Mouse (Mus musculus) embryonic facial prominence, embryonic 11.5 days (tissue): ENCODE results near the gene D11Wsu47e. TPM values are rescaled to one million over a fixed set of nuclear protein-coding genes. Genes with fewer than 3 reads are reported as not detected.
"Not testable (repeated sequence)": the region's sequence is repeated elsewhere in the genome, so short reads cannot be mapped to it uniquely, and the experiment has no call there.

Source experiments
- ATAC-seq: fragments of 200-750 bp; cut with Nextera tagmentation; replicated peaks from 2 replicates; pipeline ENCODE4 v1.8.0; 2017; ENCODE audit warnings: low read depth; ENCODE audit not compliant: insufficient number of reproducible peaks, low FRiP score, low TSS enrichment
- DNase-seq: peaks from one replicate; pipeline ENCODE4 v3.0.0-alpha.2; 2015; ENCODE audit warnings: low spot score
- H3K27ac ChIP-seq: fragments of 300-500 bp; sonication (generic); replicated peaks from 2 replicates; pipeline ENCODE4 v1.5.1; 2014; ENCODE audit warnings: mild to moderate bottlenecking, low read depth, low read length, control low read depth
- H3K27me3 ChIP-seq: fragments of 300-500 bp; sonication (generic); 2 replicates; pipeline ENCODE4 v1.6.1; 2014; ENCODE audit warnings: mild to moderate bottlenecking, low read length, moderate library complexity, mixed read lengths; ENCODE audit not compliant: control insufficient read depth, insufficient read depth
- H3K36me3 ChIP-seq: fragments of 300-500 bp; sonication (generic); replicated peaks from 2 replicates; pipeline ENCODE4 v1.6.1; 2014; ENCODE audit warnings: low read depth, mild to moderate bottlenecking, low read length, moderate library complexity, mixed read lengths; ENCODE audit not compliant: control insufficient read depth, insufficient read depth
- H3K4me1 ChIP-seq: fragments of 300-500 bp; sonication (generic); 2 replicates; pipeline ENCODE4 v1.6.1; 2014; ENCODE audit warnings: low read length, mixed read lengths; ENCODE audit not compliant: control insufficient read depth, insufficient read depth
- H3K4me2 ChIP-seq: fragments of 300-500 bp; sonication (generic); 2 replicates; pipeline ENCODE4 v1.6.1; 2014; ENCODE audit warnings: low read depth, mild to moderate bottlenecking, control low read depth, low read length, moderate library complexity
- H3K4me3 ChIP-seq: fragments of 300-500 bp; sonication (generic); 2 replicates; pipeline ENCODE4 v1.5.1; 2014; ENCODE audit warnings: low read depth, low read length, control low read depth
- H3K9ac ChIP-seq: fragments of 300-500 bp; sonication (generic); replicated peaks from 2 replicates; pipeline ENCODE4 v1.6.1; 2014; ENCODE audit warnings: mild to moderate bottlenecking, control low read depth, low read length
- H3K9me3 ChIP-seq: fragments of 300-500 bp; sonication (generic); replicated peaks from 2 replicates; pipeline ENCODE4 v1.6.1; 2016; ENCODE audit warnings: mild to moderate bottlenecking, low read length, inconsistent platforms, mixed read lengths; ENCODE audit not compliant: control insufficient read depth
- WGBS: fragments of 180-500 bp; shearing (Covaris S2); extraction: QIAGEN DNeasy Blood & Tissue Kit; methylation state at CpG from one replicate; pipeline ENCODE4 v1.1.7; 2014; 5-methylcytosine and 5-hydroxymethylcytosine counted together
- polyA plus RNA-seq: library from polyadenylated mRNA; unstranded; fragments of >200 nt; fragmentation: Nextera tagmentation; extraction: Ambion mirVana; gene quantifications from 2 replicates; pipeline ENCODE4 v1.2.1, GENCODE M21; 2014

The D11Wsu47e gene
- polyA plus RNA-seq, 1 experiment from 2014 or later: 26.5 TPM

DNA sequence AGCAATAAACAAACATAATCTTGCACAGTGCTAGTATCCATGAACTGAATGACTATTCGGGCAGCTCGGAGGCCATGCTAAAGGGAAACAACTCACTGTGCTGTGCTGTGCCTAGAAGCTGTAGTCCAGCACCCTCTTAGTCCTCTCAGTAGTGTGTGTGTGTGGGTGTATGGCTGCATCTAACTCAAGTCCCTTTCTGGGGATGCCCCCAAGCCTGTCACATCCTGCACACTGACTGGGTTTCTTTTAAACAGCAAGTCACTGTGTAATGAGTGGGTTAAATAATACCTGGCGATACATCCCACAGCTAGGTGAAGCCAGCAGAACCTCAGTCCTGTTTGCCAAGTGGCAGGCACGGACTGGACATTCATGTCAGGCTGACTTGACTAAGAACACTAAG is 25.4 kb upstream of the D11Wsu47e start:
- H3K27me3 ChIP-seq: no peaks in the 10 kb centered on the region

DNA sequence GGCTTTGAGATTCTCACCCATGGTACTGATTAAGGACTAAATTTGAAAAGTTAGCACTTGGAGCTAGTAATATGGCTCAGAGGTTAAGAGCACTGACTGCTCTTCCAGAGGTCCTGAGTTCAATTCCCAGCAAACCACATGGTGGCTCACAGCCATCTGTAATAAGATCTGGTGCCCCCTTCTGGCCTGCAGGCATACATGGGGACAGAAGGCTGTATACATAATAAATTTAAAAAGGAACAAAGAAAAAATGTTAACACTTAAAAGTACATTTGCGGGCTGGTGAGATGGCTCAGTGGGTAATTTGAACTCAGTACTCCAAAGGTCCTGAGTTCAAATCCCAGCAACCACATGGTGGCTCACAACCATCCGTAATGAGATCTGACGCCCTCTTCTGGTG is 24.0 kb upstream of the D11Wsu47e start:
- peaks cover 14% of the 10 kb centered on the region for H3K36me3 ChIP-seq
- H3K9me3 ChIP-seq, H3K27me3 ChIP-seq, DNase-seq, H3K27ac ChIP-seq, ATAC-seq, H3K4me3 ChIP-seq, H3K4me1 ChIP-seq, H3K9ac ChIP-seq, H3K4me2 ChIP-seq: not testable (repeated sequence)
- 90% methylated on average over 3 of the region's 3 CpGs for WGBS

More for the DNA sequence above, 25.4 kb upstream of the D11Wsu47e start:
- Histone ChIP-seq H3K9me3 (no peaks in the 10 kb centered on the region), H3K4me1 (no peaks in the 10 kb centered on the region; the same call in 1 of the 2 replicates), H3K9ac (no peak overlapping the region), H3K36me3 (peaks cover 14% of the 10 kb centered on the region), H3K4me2 (no peak overlapping the region), H3K27ac (no peak overlapping the region), H3K4me3 (no peak overlapping the region)
- no peak for ATAC-seq
- DNase-seq: no peak
- 87% methylated on average over 4 of the region's 4 CpGs for WGBS

DNA sequence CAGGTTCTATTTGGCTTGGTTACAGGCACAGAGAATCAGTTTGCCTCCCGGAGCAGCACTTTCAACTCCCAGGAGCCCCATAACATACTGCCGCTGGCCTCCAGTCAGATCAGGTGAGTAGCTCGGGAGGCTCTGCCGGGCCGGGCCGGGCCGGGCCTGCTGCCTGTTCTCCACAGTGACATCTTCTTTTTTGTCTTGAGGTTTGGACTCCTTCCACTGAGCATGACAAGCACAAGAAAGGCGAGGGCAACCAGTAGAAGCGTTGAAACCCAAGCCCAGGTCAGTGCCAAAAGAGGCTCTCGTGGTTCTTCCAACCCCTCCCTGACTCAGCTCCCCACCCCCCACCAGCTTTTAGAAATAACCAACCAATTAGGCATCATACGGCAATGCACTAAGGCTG is 23.3 kb upstream of the D11Wsu47e start:
- WGBS: 95% methylated on average over 11 of the region's 11 CpGs
- Histone ChIP-seq H3K4me1 (no peaks in the 10 kb centered on the region), H3K36me3 (peaks cover 13% of the 10 kb centered on the region), H3K4me2 (no peak overlapping the region), H3K27ac (no peak overlapping the region), H3K9me3 (no peaks in the 10 kb centered on the region), H3K27me3 (no peaks in the 10 kb centered on the region), H3K9ac (no peak overlapping the region), H3K4me3 (no peak overlapping the region)
- no peak for DNase-seq
- no peak for ATAC-seq

DNA sequence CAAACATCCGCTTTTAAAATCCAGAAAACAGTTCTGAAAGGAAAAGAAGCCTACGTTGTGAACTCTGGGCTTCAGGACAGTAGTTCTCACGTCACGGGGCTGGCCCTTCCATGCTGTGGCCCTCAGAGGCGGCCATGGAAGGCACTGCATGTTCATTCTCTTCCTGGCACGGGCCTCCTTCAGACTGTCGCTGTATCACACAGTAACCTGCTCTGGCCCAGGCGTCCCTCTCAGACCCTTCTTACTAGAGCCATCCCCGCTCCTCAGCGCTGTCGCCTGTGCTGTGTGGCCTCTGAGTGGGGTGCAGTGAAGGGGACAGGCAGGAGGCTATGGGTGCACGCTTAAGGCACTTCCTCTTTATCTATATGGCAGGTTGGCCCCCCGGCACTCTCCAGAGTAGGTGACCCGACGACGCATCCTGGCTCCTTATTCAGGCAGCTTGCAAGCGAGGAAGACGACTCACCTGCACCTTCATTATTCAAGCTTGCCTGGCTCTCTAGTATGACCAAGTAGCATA is 22.3 kb upstream of the D11Wsu47e start:
- 92% methylated on average over 18 of the region's 18 CpGs for WGBS
- ATAC-seq: no peak

DNA sequence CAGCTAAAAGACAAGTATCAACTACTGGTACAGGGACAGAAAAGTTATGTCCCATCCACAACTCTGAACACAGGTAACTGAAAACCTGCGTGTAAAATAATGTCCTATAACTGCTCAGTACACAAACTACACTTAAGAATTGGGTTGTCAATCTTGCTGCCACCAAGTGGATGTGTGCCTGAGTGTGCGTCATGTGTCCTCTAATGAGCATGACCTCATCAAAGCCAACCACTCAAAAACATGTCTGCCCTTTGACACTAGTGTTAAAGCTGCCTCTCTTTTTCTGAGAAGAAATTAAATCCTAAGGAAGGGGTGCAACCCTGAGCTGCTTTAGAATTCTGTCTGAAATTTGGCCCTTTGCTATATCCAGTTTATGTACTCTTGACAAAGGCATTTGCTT is 19.9 kb upstream of the D11Wsu47e start:
- Histone ChIP-seq H3K9ac (no peak overlapping the region), H3K27ac (no peak overlapping the region), H3K4me3 (no peak overlapping the region), H3K27me3 (no peaks in the 10 kb centered on the region), H3K4me2 (no peak overlapping the region), H3K36me3 (peaks cover 5% of the 10 kb centered on the region), H3K4me1 (no peaks in the 10 kb centered on the region), H3K9me3 (no peaks in the 10 kb centered on the region)
- 73% methylated on average over 2 of the region's 2 CpGs for WGBS
- no peak for DNase-seq
- ATAC-seq: no peak

More for the DNA sequence above, 22.3 kb upstream of the D11Wsu47e start:
- peaks cover 8% of the 10 kb centered on the region for H3K36me3 ChIP-seq
- H3K4me3 ChIP-seq: no peak overlapping the region
- no peak overlapping the region for H3K9ac ChIP-seq
- no peak overlapping the region for H3K4me2 ChIP-seq
- H3K27me3 ChIP-seq: no peaks in the 10 kb centered on the region
- H3K27ac ChIP-seq: no peak overlapping the region
- DNase-seq: no peak
- H3K4me1 ChIP-seq: no peaks in the 10 kb centered on the region
- H3K9me3 ChIP-seq: no peaks in the 10 kb centered on the region

DNA sequence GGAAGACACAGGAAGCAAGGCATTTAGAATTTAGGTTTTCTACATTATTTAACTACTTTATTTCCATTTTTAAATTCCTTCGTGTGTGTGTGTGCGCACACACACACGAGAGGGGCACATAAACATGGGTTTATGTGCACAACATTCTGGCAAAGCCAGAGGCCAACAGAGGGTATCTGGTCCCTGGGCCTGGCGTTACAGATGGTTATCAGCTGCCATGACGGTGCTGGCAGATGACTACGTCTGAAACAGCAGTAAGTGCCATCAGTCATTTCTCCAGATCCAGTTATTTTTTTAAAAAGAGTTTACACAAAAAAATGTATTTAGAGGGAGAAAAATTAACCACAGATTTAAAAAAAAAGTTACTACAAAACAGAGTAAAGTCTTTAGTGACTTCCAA is 18.0 kb upstream of the D11Wsu47e start:
- H3K36me3 ChIP-seq: peaks cover 3% of the 10 kb centered on the region
- H3K9ac ChIP-seq: no peak overlapping the region
- no peaks in the 10 kb centered on the region for H3K27me3 ChIP-seq
- ATAC-seq (no peak), DNase-seq (no peak)
- no peak overlapping the region for H3K4me2 ChIP-seq
- 86% methylated on average over 6 of the region's 6 CpGs for WGBS
- H3K4me1 ChIP-seq: no peaks in the 10 kb centered on the region
- H3K27ac ChIP-seq: no peak overlapping the region
- no peak overlapping the region for H3K4me3 ChIP-seq
- H3K9me3 ChIP-seq: no peaks in the 10 kb centered on the region

DNA sequence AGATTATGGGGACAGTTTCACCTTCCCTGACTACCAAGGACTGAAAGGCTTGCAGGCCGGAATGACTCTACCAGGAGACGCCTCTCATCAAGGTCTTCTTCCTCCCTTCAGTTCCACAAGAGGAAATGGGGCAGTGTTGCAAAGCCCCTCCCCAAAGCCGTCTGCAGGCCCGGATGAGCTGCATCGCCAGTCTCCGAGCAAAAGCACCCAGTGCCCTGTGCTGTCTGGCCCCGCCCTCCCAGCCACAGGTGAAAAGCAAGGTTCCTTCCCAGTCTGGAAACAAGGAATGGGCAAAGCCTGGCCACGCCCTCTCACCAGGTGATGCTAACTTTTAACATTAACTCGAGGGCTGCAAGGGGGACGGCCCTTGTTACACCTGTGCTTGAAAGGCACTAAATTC is 17.6 kb upstream of the D11Wsu47e start:
- no peak overlapping the region for H3K4me3 ChIP-seq
- no peak overlapping the region for H3K4me2 ChIP-seq
- no peaks in the 10 kb centered on the region for H3K4me1 ChIP-seq
- peaks cover 3% of the 10 kb centered on the region for H3K36me3 ChIP-seq
- 58% methylated on average over 10 of the region's 10 CpGs for WGBS
- H3K9ac ChIP-seq: no peak overlapping the region
- no peak for ATAC-seq
- no peaks in the 10 kb centered on the region for H3K9me3 ChIP-seq
- no peak for DNase-seq
- H3K27ac ChIP-seq: no peak overlapping the region
- no peaks in the 10 kb centered on the region for H3K27me3 ChIP-seq

DNA sequence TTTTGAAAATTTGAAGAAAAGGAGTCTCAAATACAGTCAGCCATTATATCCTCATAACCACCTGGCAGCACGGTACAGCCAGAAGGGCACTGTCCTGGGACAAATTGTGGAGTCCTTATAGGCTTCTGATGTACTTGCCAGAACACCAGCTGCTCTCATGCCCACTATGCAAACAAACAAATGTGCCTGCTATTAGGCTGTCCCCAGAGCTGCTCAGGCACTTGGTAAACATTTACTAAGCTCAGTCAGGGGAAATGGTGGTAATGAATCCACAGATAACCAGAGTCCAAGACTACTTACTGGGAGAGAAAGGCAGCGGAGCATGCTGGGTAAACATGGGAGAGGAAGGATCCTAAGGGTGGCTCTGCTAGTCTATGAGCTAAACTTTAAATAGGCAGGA is 17.1 kb upstream of the D11Wsu47e start:
- Histone ChIP-seq H3K4me2 (no peak overlapping the region), H3K36me3 (no peaks in the 10 kb centered on the region; the same call in none of the 2 replicates), H3K27me3 (no peaks in the 10 kb centered on the region), H3K9me3 (no peaks in the 10 kb centered on the region), H3K27ac (no peak overlapping the region), H3K4me3 (no peak overlapping the region), H3K9ac (no peak overlapping the region), H3K4me1 (no peaks in the 10 kb centered on the region)
- 85% methylated on average over 2 of the region's 2 CpGs for WGBS
- DNase-seq (no peak), ATAC-seq (no peak)
